Mouse (Mus musculus) hindbrain, postnatal 0 days (tissue): ENCODE data around the gene Wasf2. TPM values are rescaled to one million over a fixed set of nuclear protein-coding genes. Genes with fewer than 3 reads are reported as not detected.

Source experiments
- ATAC-seq: fragments of 200-750 bp; cut with Nextera tagmentation; 2 replicates; pipeline ENCODE4 v1.8.0; 2017; ENCODE audit warnings: mild to moderate bottlenecking, moderate TSS enrichment, moderate library complexity
- DNase-seq: peaks from one replicate; pipeline ENCODE4 v3.0.0-alpha.2; 2015; ENCODE audit warnings: low spot score
- H3K27ac ChIP-seq: fragments of 300-500 bp; sonication (generic); 2 replicates; pipeline ENCODE4 v1.5.1; 2014; ENCODE audit warnings: mild to moderate bottlenecking
- H3K27me3 ChIP-seq: fragments of 300-500 bp; sonication (generic); 2 replicates; pipeline ENCODE4 v1.6.1; 2014; ENCODE audit warnings: low read length, mixed read lengths; ENCODE audit not compliant: insufficient read depth
- H3K36me3 ChIP-seq: fragments of 300-500 bp; sonication (generic); 2 replicates; pipeline ENCODE4 v1.6.1; 2014; ENCODE audit warnings: low read length, mixed read lengths; ENCODE audit not compliant: insufficient read depth
- H3K4me1 ChIP-seq: fragments of 300-500 bp; sonication (generic); 2 replicates; pipeline ENCODE4 v1.6.1; 2014; ENCODE audit warnings: antibody characterized with exemption, low read length, mixed read lengths; ENCODE audit not compliant: insufficient read depth
- H3K4me2 ChIP-seq: fragments of 300-500 bp; sonication (generic); 2 replicates; pipeline ENCODE4 v1.6.1; 2014; ENCODE audit warnings: low read depth, mild to moderate bottlenecking, low read length, moderate library complexity, mixed read lengths
- H3K4me3 ChIP-seq: fragments of 300-500 bp; sonication (generic); 2 replicates; pipeline ENCODE4 v1.5.1; 2014; ENCODE audit warnings: low read length
- H3K9ac ChIP-seq: fragments of 300-500 bp; sonication (generic); replicated peaks from 2 replicates; pipeline ENCODE4 v1.6.1; 2014; ENCODE audit warnings: mild to moderate bottlenecking, low read length, moderate library complexity, mixed read lengths
- H3K9me3 ChIP-seq: fragments of 300-500 bp; sonication (generic); 2 replicates; pipeline ENCODE4 v1.6.1; 2016; ENCODE audit warnings: low read length, mixed read lengths
- CTCF ChIP-seq: IDR thresholded peaks from 2 replicates; pipeline ENCODE4 v1.5.1; 2016; ENCODE audit warnings: antibody characterized with exemption, control low read depth, low read depth
- WGBS: fragments of 180-500 bp; shearing (Covaris S2); extraction: QIAGEN DNeasy Blood & Tissue Kit; methylation state at CpG from one replicate; pipeline ENCODE4 v1.1.7; 2014; 5-methylcytosine and 5-hydroxymethylcytosine counted together
- polyA plus RNA-seq: library from polyadenylated mRNA; unstranded; fragments of >200 nt; fragmentation: Nextera tagmentation; extraction: Ambion mirVana; gene quantifications from 2 replicates; pipeline ENCODE4 v1.2.1, GENCODE M21; 2015
- total RNA-seq: library from RNA; depleted of rRNA; stranded (reverse); fragments of >200 nt; gene quantifications from 2 replicates; pipeline ENCODE4 v1.2.3, GENCODE M21; 2014

Gene Wasf2
- total and polyA plus RNA-seq, 2 experiments from 2014 or later = 14.1 to 27.5 TPM

- Histone ChIP-seq H3K27ac (no peak overlapping the region), H3K9me3 (no peaks in the 10 kb centered on the region), H3K4me2 (no peak overlapping the region), H3K27me3 (no peaks in the 10 kb centered on the region), H3K4me1 (peaks cover 31% of the 10 kb centered on the region), H3K4me3 (no peak overlapping the region), H3K36me3 (no peaks in the 10 kb centered on the region), H3K9ac (no peak overlapping the region)
- no peak for ATAC-seq
- 93% methylated on average over 3 of the region's 3 CpGs for WGBS
- no peak for TF ChIP-seq CTCF
- no peak for DNase-seq
Observed at GRCm38 (mm10) chr4:133202254-133202653, 71.9 kb downstream of the Wasf2 start.

- no peak overlapping the region for H3K4me2 ChIP-seq
- no peak overlapping the region for H3K27ac ChIP-seq
- no peak overlapping the region for H3K4me3 ChIP-seq
- H3K4me1 ChIP-seq = peaks cover 19% of the 10 kb centered on the region
- H3K9me3 ChIP-seq = no peaks in the 10 kb centered on the region
- no peaks in the 10 kb centered on the region for H3K27me3 ChIP-seq
- no peaks in the 10 kb centered on the region for H3K36me3 ChIP-seq
- no peak for ATAC-seq
- no peak overlapping the region for H3K9ac ChIP-seq
- DNase-seq = no peak
- TF ChIP-seq CTCF = no peak
- 59% methylated on average over 3 of the region's 3 CpGs for WGBS
Observed at GRCm38 (mm10) chr4:133203591-133203990, 73.3 kb downstream of the Wasf2 start.

- no peaks in the 10 kb centered on the region for H3K36me3 ChIP-seq
- no peak overlapping the region for H3K4me3 ChIP-seq
- H3K9me3 ChIP-seq = no peaks in the 10 kb centered on the region
- DNase-seq = no peak
- H3K4me1 ChIP-seq = peaks cover 15% of the 10 kb centered on the region
- H3K27ac ChIP-seq = peak overlapping the region; percentile 51; the same call in 1 of the 2 replicates
- 27% methylated on average over 7 of the region's 7 CpGs for WGBS
- H3K4me2 ChIP-seq = no peak overlapping the region
- no peaks in the 10 kb centered on the region for H3K27me3 ChIP-seq
- peak overlapping the region; percentile 37 for H3K9ac ChIP-seq
- TF ChIP-seq CTCF = no peak
- no peak for ATAC-seq
Observed at GRCm38 (mm10) chr4:133204379-133204778, 74.1 kb downstream of the Wasf2 start.

GRCm38 (mm10) chr4:133209366-133209765, 79.1 kb downstream of the Wasf2 start:
- Histone ChIP-seq H3K36me3 (no peaks in the 10 kb centered on the region), H3K9ac (no peak overlapping the region), H3K27me3 (no peaks in the 10 kb centered on the region), H3K4me1 (no peaks in the 10 kb centered on the region), H3K9me3 (no peaks in the 10 kb centered on the region), H3K4me3 (no peak overlapping the region), H3K4me2 (no peak overlapping the region), H3K27ac (no peak overlapping the region; the same call in 1 of the 2 replicates)
- peak; percentile 27 for ATAC-seq
- peak; percentile 93 for TF ChIP-seq CTCF
- peak; percentile 88 for DNase-seq
- 3% methylated on average over 11 of the region's 11 CpGs for WGBS

- 85% methylated on average over 24 of the region's 24 CpGs for WGBS
- ATAC-seq = no peak
- Histone ChIP-seq H3K36me3 (no peaks in the 10 kb centered on the region), H3K27ac (no peak overlapping the region), H3K9me3 (no peaks in the 10 kb centered on the region), H3K4me2 (no peak overlapping the region), H3K9ac (no peak overlapping the region), H3K27me3 (no peaks in the 10 kb centered on the region), H3K4me1 (no peaks in the 10 kb centered on the region), H3K4me3 (no peak overlapping the region)
- TF ChIP-seq CTCF = no peak
- DNase-seq = no peak
Observed at GRCm38 (mm10) chr4:133210023-133210787, 79.9 kb downstream of the Wasf2 start.

- H3K27me3 ChIP-seq = no peaks in the 10 kb centered on the region
- peak overlapping the region; percentile 98; the same call in 1 of the 2 replicates for H3K4me2 ChIP-seq
- TF ChIP-seq CTCF = no peak
Observed at GRCm38 (mm10) chr4:133210788-133211390, 80.6 kb downstream of the Wasf2 start.

More at GRCm38 (mm10) chr4:133210788-133211390, 80.6 kb downstream of the Wasf2 start:
- 92% methylated on average over 19 of the region's 19 CpGs for WGBS
- H3K9ac ChIP-seq = no peak overlapping the region
- no peak overlapping the region for H3K27ac ChIP-seq
- no peak overlapping the region for H3K4me3 ChIP-seq
- no peaks in the 10 kb centered on the region for H3K36me3 ChIP-seq
- H3K9me3 ChIP-seq = no peaks in the 10 kb centered on the region
- no peak for DNase-seq
- ATAC-seq = no peak
- H3K4me1 ChIP-seq = no peaks in the 10 kb centered on the region
